Mouse (Mus musculus) lung, adult 18-20 months (tissue): Measurements from ENCODE around the gene Bcas3.

ENCODE experiments used
- DNase-seq, 2 experiments: peaks; one replicate each; pipeline ENCODE4 v3.0.0; 2022; ENCODE audit warnings: mixed read lengths in 2 of 2

The Bcas3 gene

GRCm38 (mm10) chr11:85807353-85807752 is 454.4 kb downstream of the Bcas3 start:
- DNase-seq = no peak

GRCm38 (mm10) chr11:85811229-85811628 is 458.3 kb downstream of the Bcas3 start:
- DNase-seq = no peak

- no peak for DNase-seq
These were observed 458.7 kb downstream of the Bcas3 start for GRCm38 (mm10) chr11:85811676-85812075.

- DNase-seq = peak; percentile 53 to 67
These were observed 459.4 kb downstream of the Bcas3 start for GRCm38 (mm10) chr11:85812201-85812966.

GRCm38 (mm10) chr11:85814678-85815077 is 461.7 kb downstream of the Bcas3 start:
- no peak for DNase-seq

- no peak for DNase-seq
These were observed 463.5 kb downstream of the Bcas3 start for GRCm38 (mm10) chr11:85816471-85816870.

- no peak for DNase-seq
These were observed 465.4 kb downstream of the Bcas3 start for GRCm38 (mm10) chr11:85818401-85818800.

GRCm38 (mm10) chr11:85820959-85821358 is 468.0 kb downstream of the Bcas3 start:
- DNase-seq = no peak

GRCm38 (mm10) chr11:85821659-85822058 is 468.7 kb downstream of the Bcas3 start:
- no peak for DNase-seq

- peak; percentile 85 to 91 for DNase-seq
These were observed 470.2 kb downstream of the Bcas3 start for GRCm38 (mm10) chr11:85823181-85823580.

- no peak for DNase-seq
These were observed 470.8 kb downstream of the Bcas3 start for GRCm38 (mm10) chr11:85823794-85824193.

GRCm38 (mm10) chr11:85825031-85825430 is 472.1 kb downstream of the Bcas3 start:
- no peak for DNase-seq

- DNase-seq = no peak
These were observed 472.9 kb downstream of the Bcas3 start for GRCm38 (mm10) chr11:85825823-85826222.

GRCm38 (mm10) chr11:85827342-85827741 is 474.4 kb downstream of the Bcas3 start:
- DNase-seq = no peak

- DNase-seq = no peak
These were observed 475.9 kb downstream of the Bcas3 start for GRCm38 (mm10) chr11:85828691-85829519.

- peak in 1 of 2 experiments; percentile 24 for DNase-seq
These were observed 476.8 kb downstream of the Bcas3 start for GRCm38 (mm10) chr11:85829520-85830440.

- no peak for DNase-seq
These were observed 478.0 kb downstream of the Bcas3 start for GRCm38 (mm10) chr11:85830901-85831341.

- DNase-seq = peak in 1 of 2 experiments; percentile 23
These were observed 478.8 kb downstream of the Bcas3 start for GRCm38 (mm10) chr11:85831656-85832230.

GRCm38 (mm10) chr11:85832231-85832924 is 479.4 kb downstream of the Bcas3 start, which contains the start of gene Tbx2:
Gene Tbx2, plus strand, starts transcription at chr11:85832551.
- DNase-seq = peak; percentile 84 to 89

- DNase-seq = peak in 1 of 2 experiments; percentile 22
These were observed 480.1 kb downstream of the Bcas3 start for GRCm38 (mm10) chr11:85833081-85833521.

GRCm38 (mm10) chr11:85833761-85834385 is 480.9 kb downstream of the Bcas3 start:
- DNase-seq = no peak
